Mouse (Mus musculus): Measurements from ENCODE around the gene Ttc21a. TPM values are rescaled to one million over a fixed set of nuclear protein-coding genes. Genes with fewer than 3 reads are reported as not detected.

Ttc21a gene
- total and polyA plus RNA-seq, 3 experiments = 0.21 to 0.47 TPM; not detected in 1

DNA sequence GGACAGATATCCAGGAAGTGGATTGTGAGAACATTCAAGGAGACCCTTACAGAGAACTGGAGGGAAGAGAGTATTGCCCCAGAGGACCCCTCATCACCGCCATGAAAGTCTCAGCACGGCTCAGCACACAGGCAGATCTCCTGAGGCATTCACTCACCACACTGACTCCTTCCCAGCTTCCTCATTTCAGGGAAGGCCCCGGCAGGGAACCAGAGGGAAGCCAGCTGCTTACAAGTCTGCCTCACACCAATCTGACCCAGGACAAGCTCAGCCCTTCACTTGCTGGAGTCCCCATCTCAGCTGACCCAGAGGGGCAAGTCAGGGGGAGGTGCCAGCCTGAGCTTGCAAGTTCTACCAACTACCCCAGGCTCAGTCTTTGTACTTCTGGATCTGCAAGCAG, 11.4 kb downstream of the Ttc21a start:
- Histone ChIP-seq H3K4me3 (replicated peaks in 1 of 3; ENCODE audit: low read depth in 2 of 3, low read length in 2 of 3, poor library complexity in 1 of 3) (no peak overlapping the region), H3K27ac (ENCODE audit: insufficient read depth, low read depth) (no peak overlapping the region), H3K4me1 (ENCODE audit: control insufficient read depth in 1 of 2, insufficient read depth in 2 of 2) (peaks cover 14 to 50% of the 10 kb centered on the region in 2 experiments), H3K27me3 (replicated peaks) (no peaks in the 10 kb centered on the region), H3K4me2 (ENCODE audit: insufficient read depth, low read depth, poor library complexity, severe bottlenecking) (no peak overlapping the region), H3K79me2 (replicated peaks; ENCODE audit: control insufficient read depth, extremely low read depth, insufficient read depth, poor library complexity, severe bottlenecking) (no peaks in the 10 kb centered on the region), H3K36me3 (replicated peaks in 1 of 2; ENCODE audit: control insufficient read depth in 1 of 2, insufficient read depth in 1 of 2, low read length in 1 of 2) (no peaks in the 10 kb centered on the region), H3K9ac (ENCODE audit: insufficient read depth, low read depth) (no peak overlapping the region), H3K9me3 (replicated peaks; ENCODE audit: low read length) (no peaks in the 10 kb centered on the region)
- TF ChIP-seq POLR2AphosphoS2 (IDR thresholded peaks at IDR 0.05; ENCODE audit: low read depth, low read length) (no peak), RCOR1 (conservative IDR thresholded peaks at IDR 0.05; ENCODE audit: low read depth, low read length) (no peak), MYC (IDR thresholded peaks at IDR 0.05; ENCODE audit: low read depth, low read length) (no peak), GABPA (IDR thresholded peaks at IDR 0.05; ENCODE audit: insufficient replicate concordance, low read depth, low read length) (no peak), HCFC1 (IDR thresholded peaks at IDR 0.05; ENCODE audit: low read depth, low read length) (no peak), MEF2A (IDR thresholded peaks at IDR 0.05; ENCODE audit: borderline replicate concordance, low read depth, low read length) (no peak), PAX5 (IDR thresholded peaks at IDR 0.05; ENCODE audit: low read length) (no peak), JUND (conservative IDR thresholded peaks at IDR 0.05; ENCODE audit: low read depth, low read length) (no peak), RAD21 (IDR thresholded peaks at IDR 0.05; ENCODE audit: low read depth, low read length) (no peak), E2F4 (IDR thresholded peaks at IDR 0.05; ENCODE audit: insufficient replicate concordance, low read depth, low read length) (no peak), SMC3 (IDR thresholded peaks at IDR 0.05; ENCODE audit: low read depth, low read length) (no peak), USF2 (conservative IDR thresholded peaks at IDR 0.05; ENCODE audit: low read depth, low read length) (no peak), ETS1 (conservative IDR thresholded peaks at IDR 0.05; ENCODE audit: low read depth, low read length) (no peak), CHD2 (IDR thresholded peaks at IDR 0.05; ENCODE audit: low read length) (no peak), ZNF384 (IDR thresholded peaks at IDR 0.05; ENCODE audit: low read depth, low read length) (no peak), USF1 (IDR thresholded peaks at IDR 0.05; ENCODE audit: low read depth, low read length) (no peak), ZC3H11A (IDR thresholded peaks at IDR 0.05; ENCODE audit: low read depth, low read length) (no peak), MAFK (IDR thresholded peaks at IDR 0.05; ENCODE audit: insufficient replicate concordance, low read length) (no peak), SIN3A (IDR thresholded peaks at IDR 0.05; ENCODE audit: low read length) (no peak), ZKSCAN1 (IDR thresholded peaks at IDR 0.05; ENCODE audit: borderline replicate concordance, low read depth, low read length) (no peak)
- DNase-seq (ENCODE audit: extremely low read depth) = no peak
- in situ Hi-C loops (cut with MboI; ENCODE audit: low pct_ligation_motif_present, low pct_unique_long_range_greater_than_20kb, low sequenced_read_pairs) = no loop called here
- dilution Hi-C loops (cut with MboI; ENCODE audit: extremely low pct_ligation_motif_present, extremely low pct_unique_long_range_greater_than_20kb, low sequenced_read_pairs) = no loop called here

DNA sequence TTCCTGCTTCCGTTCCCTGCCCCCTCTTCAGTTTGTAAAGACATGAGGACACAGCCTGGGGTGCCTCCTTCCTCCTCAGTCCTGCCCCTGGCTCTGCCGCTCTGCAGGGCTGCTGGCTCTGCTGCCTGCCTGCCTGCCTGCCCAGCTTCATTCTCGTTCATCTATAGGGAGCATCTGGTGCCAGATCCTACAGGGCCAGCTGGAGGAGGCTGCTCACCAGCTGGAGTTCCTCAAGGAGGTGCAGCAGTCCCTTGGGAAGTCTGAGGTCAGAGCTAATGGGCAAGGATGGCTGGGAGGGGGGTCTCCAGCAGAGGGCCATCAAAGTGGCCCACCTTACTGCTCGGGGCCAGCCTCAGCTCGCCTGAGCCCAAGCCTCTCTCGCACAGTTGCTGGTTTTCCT, 13.0 kb downstream of the Ttc21a start:
- Histone ChIP-seq H3K4me1 (ENCODE audit: control insufficient read depth in 1 of 2, insufficient read depth in 2 of 2) (peaks cover 11 to 41% of the 10 kb centered on the region in 2 experiments), H3K4me2 (ENCODE audit: insufficient read depth, low read depth, poor library complexity, severe bottlenecking) (no peak overlapping the region), H3K27ac (ENCODE audit: insufficient read depth, low read depth) (no peak overlapping the region), H3K27me3 (replicated peaks) (no peaks in the 10 kb centered on the region), H3K36me3 (replicated peaks in 1 of 2; ENCODE audit: control insufficient read depth in 1 of 2, insufficient read depth in 1 of 2, low read length in 1 of 2) (no peaks in the 10 kb centered on the region), H3K9me3 (replicated peaks; ENCODE audit: low read length) (no peaks in the 10 kb centered on the region), H3K79me2 (replicated peaks; ENCODE audit: control insufficient read depth, extremely low read depth, insufficient read depth, poor library complexity, severe bottlenecking) (no peaks in the 10 kb centered on the region), H3K9ac (ENCODE audit: insufficient read depth, low read depth) (no peak overlapping the region), H3K4me3 (replicated peaks in 1 of 3; ENCODE audit: low read depth in 2 of 3, low read length in 2 of 3, poor library complexity in 1 of 3) (no peak overlapping the region)
- no peak for DNase-seq (ENCODE audit: extremely low read depth)
- no peak for TF ChIP-seq USF1 (IDR thresholded peaks at IDR 0.05; ENCODE audit: low read depth, low read length)
- no peak for TF ChIP-seq CTCF (conservative IDR thresholded peaks at IDR 0.05 in 1 of 2, IDR thresholded peaks at IDR 0.05 in 1 of 2; ENCODE audit: low read depth in 2 of 2, low read length in 2 of 2)
- no peak for TF ChIP-seq POLR2AphosphoS2 (IDR thresholded peaks at IDR 0.05; ENCODE audit: low read depth, low read length)
- no peak for TF ChIP-seq MAFK (IDR thresholded peaks at IDR 0.05; ENCODE audit: insufficient replicate concordance, low read length)
- dilution Hi-C loops (cut with MboI; ENCODE audit: extremely low pct_ligation_motif_present, extremely low pct_unique_long_range_greater_than_20kb, low sequenced_read_pairs) = no loop called here
- in situ Hi-C loops (cut with MboI; ENCODE audit: low pct_ligation_motif_present, low pct_unique_long_range_greater_than_20kb, low sequenced_read_pairs) = no loop called here
